Mouse (Mus musculus) limb, embryonic 10.5 days (tissue): ENCODE results near the gene Clip2. TPM values are rescaled to one million over a fixed set of nuclear protein-coding genes. Genes with fewer than 3 reads are reported as not detected.

Experiments
- DNase-seq: peaks from one replicate; pipeline ENCODE4 v3.0.0-alpha.2; 2017; ENCODE audit warnings: low spot score
- H3K27ac ChIP-seq: fragments of 300-500 bp; sonication (generic); 2 replicates; pipeline ENCODE4 v1.5.1; 2016; ENCODE audit warnings: mild to moderate bottlenecking
- H3K27me3 ChIP-seq: fragments of 300-500 bp; sonication (generic); 2 replicates; pipeline ENCODE4 v1.6.1; 2016; ENCODE audit warnings: low read depth, mild to moderate bottlenecking; ENCODE audit not compliant: poor library complexity, severe bottlenecking
- H3K36me3 ChIP-seq: fragments of 300-500 bp; sonication (generic); 2 replicates; pipeline ENCODE4 v1.6.1; 2016; ENCODE audit warnings: mild to moderate bottlenecking, moderate library complexity
- H3K4me1 ChIP-seq: fragments of 300-500 bp; sonication (generic); 2 replicates; pipeline ENCODE4 v1.6.1; 2016
- H3K4me3 ChIP-seq: fragments of 300-500 bp; sonication (generic); 2 replicates; pipeline ENCODE4 v1.5.1; 2016; ENCODE audit warnings: mild to moderate bottlenecking, moderate library complexity
- H3K9me3 ChIP-seq: fragments of 300-500 bp; sonication (generic); replicated peaks from 2 replicates; pipeline ENCODE4 v1.6.1; 2016; ENCODE audit warnings: mild to moderate bottlenecking
- WGBS: fragments of 180-500 bp; shearing (Covaris S2); methylation state at CpG from one replicate; pipeline ENCODE4 v1.1.7; 2016; 5-methylcytosine and 5-hydroxymethylcytosine counted together
- polyA plus RNA-seq: library from polyadenylated mRNA; unstranded; fragments of >200 nt; fragmentation: Nextera tagmentation; extraction: Ambion mirVana; gene quantifications from 2 replicates; pipeline ENCODE4 v1.2.1, GENCODE M21; 2016

Gene Clip2
- polyA plus RNA-seq, 1 experiment from 2014 or later = 7.1 TPM

DNA sequence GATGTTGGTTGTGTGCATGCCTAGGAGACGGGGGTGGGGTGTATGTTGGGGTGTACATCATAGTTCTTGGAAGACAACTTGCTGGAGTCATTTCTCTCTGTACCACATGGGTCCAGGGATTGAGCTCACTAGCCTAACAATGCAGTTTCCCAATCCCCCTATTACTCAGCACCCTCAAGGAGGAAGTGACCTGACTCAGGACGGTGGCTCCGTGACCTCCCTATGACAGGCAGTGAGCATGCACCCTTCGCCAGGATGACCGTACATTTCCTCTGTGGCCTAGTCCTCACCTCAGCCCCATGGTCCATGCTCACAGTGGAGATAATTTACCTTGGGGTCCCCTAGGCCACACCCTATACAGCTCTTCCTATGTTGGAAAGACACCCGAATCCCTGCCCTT, 19.8 kb downstream of the Clip2 start:
- no peaks in the 10 kb centered on the region for H3K27me3 ChIP-seq
- no peaks in the 10 kb centered on the region for H3K9me3 ChIP-seq
- no peak overlapping the region for H3K4me3 ChIP-seq
- DNase-seq = no peak
- peaks cover 8% of the 10 kb centered on the region; the same call in 1 of the 2 replicates for H3K4me1 ChIP-seq
- no peak overlapping the region for H3K27ac ChIP-seq
- 96% methylated on average over 6 of the region's 6 CpGs for WGBS
- H3K36me3 ChIP-seq = peaks cover 88% of the 10 kb centered on the region

DNA sequence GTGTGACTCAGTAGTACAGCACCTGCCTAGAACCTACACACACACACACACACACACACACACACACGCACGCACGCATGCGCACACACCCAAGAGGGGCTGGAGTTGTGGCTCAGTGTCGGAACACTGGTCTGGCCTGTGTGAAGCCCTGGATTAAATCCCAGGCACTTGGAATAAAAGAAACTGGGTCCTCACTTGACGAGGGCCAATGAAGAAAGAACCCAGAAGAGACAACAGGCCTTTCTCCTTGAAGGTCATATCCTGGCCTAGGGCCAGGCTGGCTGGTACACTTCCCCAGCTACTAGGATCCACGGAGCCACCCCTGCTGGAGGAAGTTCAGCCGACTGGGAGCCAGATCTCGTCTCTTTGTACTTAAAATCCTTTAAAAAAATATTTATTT, 20.6 kb downstream of the Clip2 start:
- H3K27ac ChIP-seq = no peak overlapping the region
- no peaks in the 10 kb centered on the region for H3K27me3 ChIP-seq
- no peak overlapping the region for H3K4me3 ChIP-seq
- WGBS = 91% methylated on average over 9 of the region's 9 CpGs
- peaks cover 8% of the 10 kb centered on the region; the same call in 1 of the 2 replicates for H3K4me1 ChIP-seq
- peaks cover 85% of the 10 kb centered on the region for H3K36me3 ChIP-seq
- DNase-seq = no peak
- H3K9me3 ChIP-seq = no peaks in the 10 kb centered on the region

DNA sequence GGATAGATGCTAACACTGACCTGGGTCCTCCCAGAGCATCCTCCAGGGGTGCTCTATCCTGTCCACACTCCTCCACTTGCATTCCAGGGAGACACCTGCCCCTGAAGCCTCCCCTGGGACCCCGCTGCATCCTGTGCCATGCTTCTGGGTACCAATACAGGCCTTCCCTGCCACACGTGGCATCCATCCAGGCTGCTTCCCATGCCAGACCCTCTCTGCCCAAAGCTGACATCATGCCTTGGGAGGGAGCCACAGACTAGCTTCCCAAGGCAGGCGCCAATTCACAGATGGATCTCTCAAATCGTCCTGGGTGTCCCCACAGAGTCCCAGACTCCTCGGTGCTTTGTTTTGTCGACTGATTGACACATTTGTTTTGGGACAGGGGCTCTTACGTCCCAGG, 21.4 kb downstream of the Clip2 start:
- Histone ChIP-seq H3K4me1 (peaks cover 8% of the 10 kb centered on the region; the same call in 1 of the 2 replicates), H3K27me3 (no peaks in the 10 kb centered on the region), H3K4me3 (no peak overlapping the region), H3K27ac (no peak overlapping the region), H3K36me3 (peaks cover 85% of the 10 kb centered on the region), H3K9me3 (no peaks in the 10 kb centered on the region)
- 82% methylated on average over 7 of the region's 7 CpGs for WGBS
- DNase-seq = no peak

DNA sequence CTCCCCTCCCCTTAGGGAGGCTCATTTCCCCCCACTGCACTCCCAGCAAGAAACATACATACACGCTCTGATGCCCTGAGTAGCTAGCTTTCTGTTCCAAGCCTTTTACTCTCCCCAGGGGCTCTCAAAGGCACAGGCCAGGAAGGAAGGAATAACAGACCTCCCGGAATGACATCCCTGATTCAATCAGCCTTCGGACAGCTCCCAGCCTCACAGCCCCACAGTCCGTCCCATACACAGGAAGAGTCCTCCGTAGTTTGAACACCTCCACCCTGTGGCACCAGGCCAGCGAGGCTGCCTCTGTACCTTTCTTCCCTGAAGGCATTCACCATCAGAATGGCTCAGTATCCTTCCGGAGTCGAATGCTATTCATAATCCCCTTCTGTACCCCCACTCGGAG, 23.7 kb downstream of the Clip2 start:
- DNase-seq = no peak
- Histone ChIP-seq H3K27ac (no peak overlapping the region), H3K4me3 (no peak overlapping the region), H3K4me1 (peaks cover 8% of the 10 kb centered on the region; the same call in 1 of the 2 replicates), H3K9me3 (no peaks in the 10 kb centered on the region), H3K36me3 (peaks cover 84% of the 10 kb centered on the region), H3K27me3 (no peaks in the 10 kb centered on the region)
- WGBS = 44% methylated on average over 9 of the region's 9 CpGs

DNA sequence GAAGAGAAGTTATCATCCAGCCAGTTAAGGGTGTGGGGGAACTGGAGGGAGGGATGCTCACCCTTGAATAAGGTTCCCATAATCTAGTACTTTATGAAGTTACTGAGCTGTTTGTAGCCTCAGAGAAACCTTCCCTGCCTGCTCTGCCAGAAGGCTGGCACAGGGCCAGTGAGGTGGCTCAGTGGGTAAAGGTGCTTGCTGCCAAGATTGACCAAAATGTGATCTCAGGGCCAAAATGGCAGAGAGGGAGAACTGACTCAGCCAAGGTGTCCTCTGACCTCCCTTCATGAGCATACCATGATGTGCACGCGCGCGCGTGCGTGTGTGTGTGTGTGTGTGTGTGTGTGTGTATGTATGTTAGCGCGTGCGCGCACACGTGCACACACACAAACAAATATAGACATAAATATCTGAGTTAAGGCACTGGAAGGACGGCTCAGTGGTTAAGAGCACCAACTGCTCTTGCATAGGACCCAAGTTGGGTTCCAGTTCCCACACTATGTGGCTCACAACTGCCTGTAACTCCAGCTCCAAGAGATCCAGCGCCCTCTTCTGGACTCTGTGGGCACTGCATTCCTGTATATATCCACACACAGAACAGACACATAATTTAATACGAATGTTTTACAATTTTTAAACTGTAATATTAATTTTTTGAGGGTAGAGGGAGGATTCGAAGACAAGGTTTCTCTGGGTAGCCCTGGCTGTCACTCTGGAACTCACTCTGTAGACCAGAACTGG, 26.1 kb downstream of the Clip2 start:
- Histone ChIP-seq H3K4me1 (peaks cover 8% of the 10 kb centered on the region; the same call in 1 of the 2 replicates), H3K9me3 (no peaks in the 10 kb centered on the region), H3K27me3 (no peaks in the 10 kb centered on the region), H3K36me3 (peaks cover 84% of the 10 kb centered on the region), H3K4me3 (no peak overlapping the region), H3K27ac (no peak overlapping the region)
- WGBS = 93% methylated on average over 15 of the region's 15 CpGs
- no peak for DNase-seq

DNA sequence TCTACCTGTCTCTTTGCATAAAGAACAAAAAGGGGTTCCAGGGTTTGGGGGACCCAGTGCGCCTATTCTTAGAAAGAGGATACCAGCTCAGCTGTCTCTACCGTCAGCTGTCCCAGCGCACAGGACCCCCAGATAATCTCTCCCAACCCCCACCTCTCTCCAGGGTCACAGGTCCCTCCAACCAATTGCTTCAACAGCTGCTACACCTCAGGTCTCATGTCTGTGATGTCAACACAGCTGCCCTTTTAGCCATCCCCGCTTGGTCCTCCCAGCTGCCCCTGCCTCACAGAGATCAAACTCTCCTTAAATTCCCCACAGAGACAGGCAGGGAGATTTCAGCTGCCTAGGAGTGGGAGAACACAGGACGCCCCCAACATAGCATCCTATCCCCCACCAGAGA, 28.5 kb downstream of the Clip2 start:
- Histone ChIP-seq H3K36me3 (peaks cover 88% of the 10 kb centered on the region), H3K9me3 (no peaks in the 10 kb centered on the region), H3K4me3 (no peak overlapping the region), H3K4me1 (peaks cover 4% of the 10 kb centered on the region; the same call in 1 of the 2 replicates), H3K27me3 (no peaks in the 10 kb centered on the region), H3K27ac (no peak overlapping the region)
- 85% methylated on average over 5 of the region's 5 CpGs for WGBS
- no peak for DNase-seq

DNA sequence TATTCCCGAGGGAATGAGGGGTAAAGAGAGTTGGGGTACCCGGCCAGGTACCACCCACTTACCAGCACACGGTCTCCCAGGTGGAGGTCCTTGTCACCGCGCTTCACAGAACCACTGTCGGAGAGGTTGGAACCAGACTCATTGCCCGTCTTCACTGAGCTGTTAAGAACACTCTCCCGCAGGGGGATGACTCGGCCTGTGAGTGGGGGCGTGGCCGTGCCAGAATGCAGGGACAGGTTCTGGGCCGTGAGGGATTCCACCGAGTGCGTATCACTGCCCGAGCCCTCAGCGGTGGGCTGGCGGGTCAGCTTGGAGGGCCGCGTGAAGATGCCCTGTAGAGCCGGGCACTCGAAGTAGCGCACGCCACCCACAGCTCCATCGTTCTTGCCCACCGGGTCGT, 29.7 kb downstream of the Clip2 start:
- no peaks in the 10 kb centered on the region for H3K9me3 ChIP-seq
- no peaks in the 10 kb centered on the region for H3K4me1 ChIP-seq
- H3K36me3 ChIP-seq = peaks cover 93% of the 10 kb centered on the region
- H3K4me3 ChIP-seq = no peak overlapping the region
- DNase-seq = no peak
- no peaks in the 10 kb centered on the region for H3K27me3 ChIP-seq
- WGBS = 92% methylated on average over 26 of the region's 26 CpGs
- no peak overlapping the region for H3K27ac ChIP-seq

DNA sequence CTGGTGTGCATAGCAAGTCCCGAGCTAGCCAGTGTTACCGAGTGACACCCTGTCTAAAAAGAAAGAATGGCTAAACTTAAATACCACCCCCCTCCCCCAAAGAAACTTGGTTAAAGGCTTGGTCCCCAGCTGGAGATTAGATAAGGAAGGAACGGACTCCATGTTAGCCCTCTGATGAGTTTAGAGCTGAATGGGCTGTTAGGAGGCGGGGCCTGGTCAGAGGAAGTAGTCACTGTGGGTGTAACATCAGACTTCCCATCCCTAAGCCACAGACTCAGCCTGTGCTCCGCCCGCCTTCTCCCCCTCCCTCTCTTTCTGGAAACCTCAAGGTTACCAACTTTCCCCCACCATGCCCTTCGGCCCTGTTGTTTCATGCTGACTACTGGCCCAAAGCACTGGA, 30.4 kb downstream of the Clip2 start:
- no peaks in the 10 kb centered on the region for H3K27me3 ChIP-seq
- H3K27ac ChIP-seq = no peak overlapping the region
- H3K9me3 ChIP-seq = no peaks in the 10 kb centered on the region; the same call in 1 of the 2 replicates
- no peak overlapping the region for H3K4me3 ChIP-seq
- 91% methylated on average over 7 of the region's 7 CpGs for WGBS
- H3K4me1 ChIP-seq = no peaks in the 10 kb centered on the region
- DNase-seq = no peak
- peaks cover 97% of the 10 kb centered on the region for H3K36me3 ChIP-seq

DNA sequence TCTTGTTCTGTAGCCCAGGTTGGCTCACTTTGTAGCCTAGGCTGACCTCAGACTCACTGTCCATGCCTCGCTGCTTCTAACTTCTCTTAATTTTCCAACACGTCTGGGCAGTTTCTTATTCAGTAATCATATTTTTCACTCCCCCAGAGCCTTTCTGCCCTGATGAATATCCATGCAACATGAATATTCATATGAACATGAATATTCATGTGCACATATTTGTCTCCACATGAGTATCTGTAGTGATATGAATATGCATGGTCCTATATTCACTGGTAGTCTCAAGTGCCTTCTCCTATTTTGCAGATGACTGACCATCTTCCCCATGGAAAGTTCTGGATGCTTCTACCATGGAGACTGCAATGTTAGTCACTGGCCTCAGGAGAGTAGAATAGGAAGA, 31.1 kb downstream of the Clip2 start:
- H3K4me1 ChIP-seq = no peaks in the 10 kb centered on the region
- peaks cover 97% of the 10 kb centered on the region for H3K36me3 ChIP-seq
- H3K9me3 ChIP-seq = no peaks in the 10 kb centered on the region; the same call in 1 of the 2 replicates
- no peak for DNase-seq
- no peak overlapping the region for H3K27ac ChIP-seq
- WGBS = 93% methylated on average over 2 of the region's 2 CpGs
- H3K27me3 ChIP-seq = no peaks in the 10 kb centered on the region
- no peak overlapping the region for H3K4me3 ChIP-seq

DNA sequence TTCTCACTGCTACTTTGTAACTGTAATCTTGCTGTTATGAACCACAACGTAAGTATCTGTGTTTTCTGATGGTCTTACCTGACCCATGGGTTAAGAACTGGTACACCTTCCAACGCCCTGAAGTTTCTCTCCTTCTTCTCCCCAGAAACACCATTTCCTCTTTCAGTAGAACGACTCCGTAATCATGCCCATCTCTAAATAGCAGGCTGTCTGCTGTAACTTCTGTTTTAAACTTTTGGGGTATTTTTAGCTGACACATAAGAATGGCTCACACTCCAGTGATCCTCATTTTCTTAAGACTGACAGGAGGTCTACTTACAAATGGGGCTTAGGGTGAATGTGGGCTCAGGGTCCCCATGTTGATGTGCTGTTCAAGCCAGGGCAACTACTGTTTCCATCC, 32.1 kb downstream of the Clip2 start:
- no peaks in the 10 kb centered on the region for H3K27me3 ChIP-seq
- H3K27ac ChIP-seq = no peak overlapping the region
- H3K9me3 ChIP-seq = no peaks in the 10 kb centered on the region; the same call in 1 of the 2 replicates
- H3K4me3 ChIP-seq = no peak overlapping the region
- 99% methylated on average over 4 of the region's 4 CpGs for WGBS
- peaks cover 97% of the 10 kb centered on the region for H3K36me3 ChIP-seq
- no peaks in the 10 kb centered on the region for H3K4me1 ChIP-seq
- DNase-seq = no peak

DNA sequence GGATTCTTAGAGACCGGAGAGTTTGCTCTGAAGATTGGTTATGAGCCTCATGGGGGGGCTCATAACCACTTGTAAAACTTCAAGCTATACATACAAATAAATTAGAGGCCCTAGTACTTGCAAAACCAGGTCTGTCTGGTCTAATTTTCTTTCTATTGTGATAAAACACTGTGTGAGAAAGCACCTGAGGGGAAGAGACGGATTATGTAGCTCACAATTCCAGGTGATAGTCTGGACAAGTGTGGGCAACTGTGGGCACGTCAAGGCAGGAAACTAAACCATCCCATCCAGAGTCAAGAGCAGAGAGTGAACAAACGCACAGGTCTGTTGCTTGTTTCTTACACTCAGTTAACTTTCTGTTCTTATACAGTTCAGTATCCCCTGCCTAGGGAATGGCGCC, 32.8 kb downstream of the Clip2 start:
- no peak for DNase-seq
- H3K9me3 ChIP-seq = no peaks in the 10 kb centered on the region; the same call in 1 of the 2 replicates
- H3K4me3 ChIP-seq = no peak overlapping the region
- H3K27ac ChIP-seq = no peak overlapping the region
- 95% methylated on average over 5 of the region's 5 CpGs for WGBS
- peaks cover 98% of the 10 kb centered on the region for H3K36me3 ChIP-seq
- no peaks in the 10 kb centered on the region for H3K4me1 ChIP-seq
- H3K27me3 ChIP-seq = no peaks in the 10 kb centered on the region

DNA sequence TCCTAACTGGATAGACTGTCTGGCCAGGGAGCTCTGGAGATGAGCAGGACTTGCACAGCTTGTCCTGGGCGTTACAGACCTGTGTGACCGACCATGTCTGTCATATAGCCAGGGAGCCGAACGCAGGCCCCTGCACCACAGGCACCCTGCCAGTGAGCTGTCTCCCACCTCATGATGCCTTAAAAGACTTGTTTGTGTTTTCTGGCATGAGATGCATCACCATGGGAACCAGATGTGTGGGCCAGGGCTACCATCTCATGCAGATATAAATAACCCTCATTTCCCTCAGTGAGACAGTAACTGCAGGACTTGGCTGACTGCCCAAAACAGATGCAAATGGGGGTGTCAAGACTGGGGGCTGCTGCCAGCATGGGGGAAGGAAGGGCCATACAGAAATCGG, 40.1 kb downstream of the Clip2 start:
- WGBS = 86% methylated on average over 5 of the region's 5 CpGs
- H3K36me3 ChIP-seq = peaks cover 98% of the 10 kb centered on the region
- no peak overlapping the region for H3K4me3 ChIP-seq
- H3K9me3 ChIP-seq = no peaks in the 10 kb centered on the region; the same call in 1 of the 2 replicates
- DNase-seq = no peak
- H3K4me1 ChIP-seq = no peaks in the 10 kb centered on the region; the same call in 1 of the 2 replicates
- no peaks in the 10 kb centered on the region for H3K27me3 ChIP-seq
- no peak overlapping the region for H3K27ac ChIP-seq

DNA sequence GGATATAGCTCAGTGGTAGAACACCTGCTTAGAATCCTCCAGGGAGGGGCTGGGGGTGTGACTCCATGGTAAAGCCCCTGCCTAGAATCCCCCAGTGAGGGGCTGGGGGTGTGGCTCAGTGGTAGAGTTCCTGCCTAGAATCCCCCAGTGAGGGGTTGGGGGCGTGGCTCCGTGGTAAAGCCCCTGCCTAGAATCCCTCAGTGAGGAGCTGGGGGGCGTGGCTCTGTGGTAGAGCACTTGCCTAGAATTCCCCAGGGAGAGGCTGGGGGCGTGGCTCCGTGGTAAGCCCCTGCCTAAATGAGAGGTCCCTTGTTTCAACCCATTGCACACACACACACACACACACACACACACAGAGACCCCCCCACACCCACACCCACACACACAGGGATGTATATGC, 42.0 kb downstream of the Clip2 start:
- Histone ChIP-seq H3K4me1 (no peaks in the 10 kb centered on the region; the same call in 1 of the 2 replicates), H3K4me3 (no peak overlapping the region), H3K9me3 (no peaks in the 10 kb centered on the region), H3K27me3 (no peaks in the 10 kb centered on the region), H3K36me3 (peaks cover 96% of the 10 kb centered on the region), H3K27ac (no peak overlapping the region)
- 86% methylated on average over 5 of the region's 5 CpGs for WGBS
- DNase-seq = no peak
